Mouse (Mus musculus): Measurements from ENCODE around the gene Oas1c. TPM values are rescaled to one million over a fixed set of nuclear protein-coding genes. Genes with fewer than 3 reads are reported as not detected.
A peak's percentile ranks its signal among the peaks of the same experiment; 100 is the strongest.

The Oas1c gene
- total RNA-seq (2012; rRNA removed): 1.6 and 1.7 TPM in 2 replicates
- total RNA-seq (2014; rRNA removed): 3.6 TPM in 2 replicates
- polyA plus RNA-seq (2012; ENCODE audit: insufficient read length, low read depth): 3.6 and 4.7 TPM in 2 replicates

GRCm38 (mm10) chr5:120811951-120812819 is at the start of gene Oas1c:
Oas1c (minus strand) TSS chr5:120812514.
- no peak within 1 kb of the TSS for H3K27ac ChIP-seq (ENCODE audit: insufficient read depth, low read depth)
- H3K27me3 ChIP-seq (replicated peaks): no peaks in the 10 kb centered on the region
- dilution Hi-C loops (cut with MboI; ENCODE audit: extremely low pct_ligation_motif_present, extremely low pct_unique_long_range_greater_than_20kb, low sequenced_read_pairs): no loop called here

GRCm38 (mm10) chr5:120861121-120861520 is 48.8 kb upstream of the Oas1c start, which contains the start of gene Oas1h:
Oas1h (plus strand) TSS chr5:120861421.
- no peaks in the 10 kb centered on the region for H3K9me3 ChIP-seq (replicated peaks; ENCODE audit: low read length)
- H3K36me3 ChIP-seq (replicated peaks in 1 of 2; ENCODE audit: control insufficient read depth in 1 of 2, insufficient read depth in 1 of 2, low read length in 1 of 2): no peaks in the 10 kb centered on the region
- no peak within 1 kb of the TSS for H3K27ac ChIP-seq (ENCODE audit: insufficient read depth, low read depth)
- no peak within 1 kb of the TSS for H3K4me3 ChIP-seq (replicated peaks in 1 of 3; ENCODE audit: low read depth in 2 of 3, low read length in 2 of 3, poor library complexity in 1 of 3)
- no peaks in the 10 kb centered on the region for H3K79me2 ChIP-seq (replicated peaks; ENCODE audit: control insufficient read depth, extremely low read depth, insufficient read depth, poor library complexity, severe bottlenecking)
- TF ChIP-seq CHD1 (IDR thresholded peaks at IDR 0.05; ENCODE audit: low read depth, low read length) (no peak), TCF12 (IDR thresholded peaks at IDR 0.05; ENCODE audit: low read depth, low read length) (no peak), HCFC1 (IDR thresholded peaks at IDR 0.05; ENCODE audit: low read depth, low read length) (no peak), CTCF (conservative IDR thresholded peaks at IDR 0.05 in 1 of 2, IDR thresholded peaks at IDR 0.05 in 1 of 2; ENCODE audit: low read depth in 2 of 2, low read length in 2 of 2) (no peak), ZMIZ1 (IDR thresholded peaks at IDR 0.05; ENCODE audit: low read depth, low read length) (no peak), MAZ (IDR thresholded peaks at IDR 0.05; ENCODE audit: low read depth, low read length) (no peak), PAX5 (IDR thresholded peaks at IDR 0.05; ENCODE audit: low read length) (no peak), MAFK (IDR thresholded peaks at IDR 0.05; ENCODE audit: insufficient replicate concordance, low read length) (no peak), MYC (IDR thresholded peaks at IDR 0.05; ENCODE audit: low read depth, low read length) (no peak), GABPA (IDR thresholded peaks at IDR 0.05; ENCODE audit: insufficient replicate concordance, low read depth, low read length) (no peak), USF1 (IDR thresholded peaks at IDR 0.05; ENCODE audit: low read depth, low read length) (no peak), ZC3H11A (IDR thresholded peaks at IDR 0.05; ENCODE audit: low read depth, low read length) (no peak), RAD21 (IDR thresholded peaks at IDR 0.05; ENCODE audit: low read depth, low read length) (no peak), ZNF384 (IDR thresholded peaks at IDR 0.05; ENCODE audit: low read depth, low read length) (no peak), BHLHE40 (IDR thresholded peaks at IDR 0.05; ENCODE audit: low read depth, low read length) (no peak)
- H3K4me2 ChIP-seq (ENCODE audit: insufficient read depth, low read depth, poor library complexity, severe bottlenecking): no peak within 1 kb of the TSS
- in situ Hi-C loops (cut with MboI; ENCODE audit: low pct_ligation_motif_present, low pct_unique_long_range_greater_than_20kb, low sequenced_read_pairs) (no loop called here), dilution Hi-C loops (cut with MboI; ENCODE audit: extremely low pct_ligation_motif_present, extremely low pct_unique_long_range_greater_than_20kb, low sequenced_read_pairs) (no loop called here)
- peaks cover 70% of the 10 kb centered on the region for H3K27me3 ChIP-seq (replicated peaks)
- no peak within 1 kb of the TSS for H3K9ac ChIP-seq (ENCODE audit: insufficient read depth, low read depth)
- no peaks in the 10 kb centered on the region for H3K4me1 ChIP-seq (ENCODE audit: control insufficient read depth in 1 of 2, insufficient read depth in 2 of 2)
- DNase-seq (ENCODE audit: extremely low read depth): no peak

More at GRCm38 (mm10) chr5:120811951-120812819, at the start of gene Oas1c:
- peak within 1 kb of the TSS; percentile 65 to 86 (median 75) for H3K4me3 ChIP-seq (replicated peaks in 1 of 3; ENCODE audit: low read depth in 2 of 3, low read length in 2 of 3, poor library complexity in 1 of 3)
- no peaks in the 10 kb centered on the region for H3K9me3 ChIP-seq (replicated peaks; ENCODE audit: low read length)
- in situ Hi-C loops (cut with MboI; ENCODE audit: low pct_ligation_motif_present, low pct_unique_long_range_greater_than_20kb, low sequenced_read_pairs): no loop called here
- peak within 1 kb of the TSS; percentile 54 for H3K9ac ChIP-seq (ENCODE audit: insufficient read depth, low read depth)
- peaks cover 0 to 30% of the 10 kb centered on the region in 2 experiments; a peak in 2 of 4 replicates for H3K4me1 ChIP-seq (ENCODE audit: control insufficient read depth in 1 of 2, insufficient read depth in 2 of 2)
- peaks cover 0 to 33% of the 10 kb centered on the region in 2 experiments for H3K36me3 ChIP-seq (replicated peaks in 1 of 2; ENCODE audit: control insufficient read depth in 1 of 2, insufficient read depth in 1 of 2, low read length in 1 of 2)
- peak within 1 kb of the TSS; percentile 68 for H3K4me2 ChIP-seq (ENCODE audit: insufficient read depth, low read depth, poor library complexity, severe bottlenecking)
- no peaks in the 10 kb centered on the region for H3K79me2 ChIP-seq (replicated peaks; ENCODE audit: control insufficient read depth, extremely low read depth, insufficient read depth, poor library complexity, severe bottlenecking)
- peak; percentile 84 for DNase-seq (ENCODE audit: extremely low read depth)
- peak; percentile 75; the same call in 1 of the 2 replicates for TF ChIP-seq NELFE (IDR thresholded peaks at IDR 0.05; ENCODE audit: low read depth, low read length)
- no peak for TF ChIP-seq ZC3H11A (IDR thresholded peaks at IDR 0.05; ENCODE audit: low read depth, low read length)
- no peak for TF ChIP-seq MAFK (IDR thresholded peaks at IDR 0.05; ENCODE audit: insufficient replicate concordance, low read length)
- peak; percentile 86 for TF ChIP-seq IRF4 (IDR thresholded peaks at IDR 0.05; ENCODE audit: low read depth, low read length)
- no peak for TF ChIP-seq CHD1 (IDR thresholded peaks at IDR 0.05; ENCODE audit: low read depth, low read length)
- TF ChIP-seq CTCF (conservative IDR thresholded peaks at IDR 0.05 in 1 of 2, IDR thresholded peaks at IDR 0.05 in 1 of 2; ENCODE audit: low read depth in 2 of 2, low read length in 2 of 2): no peak
- TF ChIP-seq MAX (IDR thresholded peaks at IDR 0.05; ENCODE audit: low read length): no peak
- TF ChIP-seq E2F4 (IDR thresholded peaks at IDR 0.05; ENCODE audit: insufficient replicate concordance, low read depth, low read length): no peak
- TF ChIP-seq MYC (IDR thresholded peaks at IDR 0.05; ENCODE audit: low read depth, low read length): no peak
- TF ChIP-seq ETS1 (conservative IDR thresholded peaks at IDR 0.05; ENCODE audit: low read depth, low read length): no peak
- no peak for TF ChIP-seq JUND (conservative IDR thresholded peaks at IDR 0.05; ENCODE audit: low read depth, low read length)
- TF ChIP-seq USF2 (conservative IDR thresholded peaks at IDR 0.05; ENCODE audit: low read depth, low read length): no peak
- TF ChIP-seq USF1 (IDR thresholded peaks at IDR 0.05; ENCODE audit: low read depth, low read length): no peak
- no peak for TF ChIP-seq PAX5 (IDR thresholded peaks at IDR 0.05; ENCODE audit: low read length)
- TF ChIP-seq JUN (IDR thresholded peaks at IDR 0.05; ENCODE audit: insufficient read depth, low read depth, low read length): no peak
- TF ChIP-seq TBP (conservative IDR thresholded peaks at IDR 0.05; ENCODE audit: low read depth, low read length): peak; percentile 92
- peak; percentile 55; the same call in 1 of the 2 replicates for TF ChIP-seq SIN3A (IDR thresholded peaks at IDR 0.05; ENCODE audit: low read length)
- TF ChIP-seq UBTF (IDR thresholded peaks at IDR 0.05; ENCODE audit: low read depth, low read length): no peak
- TF ChIP-seq TCF12 (IDR thresholded peaks at IDR 0.05; ENCODE audit: low read depth, low read length): peak; percentile 82
- no peak; the same call in 1 of the 2 replicates for TF ChIP-seq ELF1 (IDR thresholded peaks at IDR 0.05; ENCODE audit: low read depth, low read length)
- TF ChIP-seq ZNF384 (IDR thresholded peaks at IDR 0.05; ENCODE audit: low read depth, low read length): peak; percentile 86
- TF ChIP-seq NRF1 (IDR thresholded peaks at IDR 0.05; ENCODE audit: low read depth, low read length): no peak
- TF ChIP-seq POLR2AphosphoS2 (IDR thresholded peaks at IDR 0.05; ENCODE audit: low read depth, low read length): peak; percentile 37; the same call in 1 of the 2 replicates
- TF ChIP-seq RCOR1 (conservative IDR thresholded peaks at IDR 0.05; ENCODE audit: low read depth, low read length): no peak
- peak; percentile 77 for TF ChIP-seq POLR2A (IDR thresholded peaks at IDR 0.05; ENCODE audit: low read depth, low read length)
- no peak for TF ChIP-seq BHLHE40 (IDR thresholded peaks at IDR 0.05; ENCODE audit: low read depth, low read length)
- TF ChIP-seq CHD2 (IDR thresholded peaks at IDR 0.05; ENCODE audit: low read length): no peak
- TF ChIP-seq RAD21 (IDR thresholded peaks at IDR 0.05; ENCODE audit: low read depth, low read length): no peak
- peak; percentile 42; the same call in 1 of the 2 replicates for TF ChIP-seq EP300 (IDR thresholded peaks at IDR 0.05; ENCODE audit: low read length)
- TF ChIP-seq MEF2A (IDR thresholded peaks at IDR 0.05; ENCODE audit: borderline replicate concordance, low read depth, low read length): 0 out of 2 replicates have a peak, but pooled peaks have one; percentile 37
- TF ChIP-seq GABPA (IDR thresholded peaks at IDR 0.05; ENCODE audit: insufficient replicate concordance, low read depth, low read length): no peak
- 0 out of 2 replicates have a peak, but pooled peaks have one; percentile 10 for TF ChIP-seq HCFC1 (IDR thresholded peaks at IDR 0.05; ENCODE audit: low read depth, low read length)
- no peak for TF ChIP-seq ZKSCAN1 (IDR thresholded peaks at IDR 0.05; ENCODE audit: borderline replicate concordance, low read depth, low read length)
- TF ChIP-seq MAZ (IDR thresholded peaks at IDR 0.05; ENCODE audit: low read depth, low read length): no peak
- peak; percentile 63; the same call in 1 of the 2 replicates for TF ChIP-seq MXI1 (IDR thresholded peaks at IDR 0.05; ENCODE audit: low read depth, low read length)
- no peak for TF ChIP-seq KAT2A (IDR thresholded peaks at IDR 0.05; ENCODE audit: insufficient replicate concordance, low read length)
- 0 out of 2 replicates have a peak, but pooled peaks have one; percentile 44 for TF ChIP-seq ZMIZ1 (IDR thresholded peaks at IDR 0.05; ENCODE audit: low read depth, low read length)
- TF ChIP-seq SMC3 (IDR thresholded peaks at IDR 0.05; ENCODE audit: low read depth, low read length): no peak
